Mouse (Mus musculus) forebrain, embryonic 13.5 days (tissue): ENCODE results near the gene Dtymk. TPM values are rescaled to one million over a fixed set of nuclear protein-coding genes. Genes with fewer than 3 reads are reported as not detected.
A peak's percentile ranks its signal among the peaks of the same experiment; 100 is the strongest.
"Not testable (repeated sequence)": the region's sequence is repeated elsewhere in the genome, so short reads cannot be mapped to it uniquely, and the experiment has no call there.

Experiments used
- ATAC-seq: fragments of 200-750 bp; cut with Nextera tagmentation; 2 replicates; pipeline ENCODE4 v1.8.0; 2017
- H3K27ac ChIP-seq: fragments of 300-500 bp; sonication (generic); 2 replicates; pipeline ENCODE4 v1.5.1; 2015; ENCODE audit warnings: inconsistent platforms, mild to moderate bottlenecking, moderate library complexity
- H3K27me3 ChIP-seq: fragments of 300-500 bp; sonication (generic); 2 replicates; pipeline ENCODE4 v1.6.1; 2015; ENCODE audit warnings: mild to moderate bottlenecking, inconsistent platforms
- H3K36me3 ChIP-seq: fragments of 300-500 bp; sonication (generic); 2 replicates; pipeline ENCODE4 v1.6.1; 2015; ENCODE audit warnings: mild to moderate bottlenecking, inconsistent platforms; ENCODE audit not compliant: poor library complexity, severe bottlenecking
- H3K4me1 ChIP-seq: fragments of 300-500 bp; sonication (generic); 2 replicates; pipeline ENCODE4 v1.6.1; 2015; ENCODE audit warnings: inconsistent platforms
- H3K4me2 ChIP-seq: fragments of 300-500 bp; sonication (generic); 2 replicates; pipeline ENCODE4 v1.6.1; 2015; ENCODE audit warnings: inconsistent platforms, mild to moderate bottlenecking, moderate library complexity
- H3K4me3 ChIP-seq: fragments of 300-500 bp; sonication (generic); 2 replicates; pipeline ENCODE4 v1.5.1; 2015; ENCODE audit warnings: mild to moderate bottlenecking, inconsistent platforms
- H3K9ac ChIP-seq: fragments of 300-500 bp; sonication (generic); 2 replicates; pipeline ENCODE4 v1.6.1; 2015; ENCODE audit warnings: mild to moderate bottlenecking, inconsistent platforms
- H3K9me3 ChIP-seq: fragments of 300-500 bp; sonication (generic); replicated peaks from 2 replicates; pipeline ENCODE4 v1.6.1; 2016; ENCODE audit warnings: inconsistent platforms
- WGBS: fragments of 180-500 bp; shearing (Covaris S2); methylation state at CpG from one replicate; pipeline ENCODE4 v1.1.7; 2015; 5-methylcytosine and 5-hydroxymethylcytosine counted together
- polyA plus RNA-seq: library from polyadenylated mRNA; unstranded; fragments of >200 nt; fragmentation: Nextera tagmentation; extraction: Ambion mirVana; gene quantifications from 2 replicates; pipeline ENCODE4 v1.2.1, GENCODE M21; 2015

The Dtymk gene
- 234 and 245 TPM in 2 replicates for polyA plus RNA-seq

- H3K4me2 ChIP-seq = peak within 1 kb of the TSS; percentile 65
- H3K27ac ChIP-seq = peak within 1 kb of the TSS; percentile 76
- ATAC-seq = peak; percentile 70
- H3K4me1 ChIP-seq = peaks cover 44% of the 10 kb centered on the region
- H3K36me3 ChIP-seq = peaks cover 51% of the 10 kb centered on the region
- peak within 1 kb of the TSS; percentile 77 for H3K4me3 ChIP-seq
- no peaks in the 10 kb centered on the region for H3K27me3 ChIP-seq
- WGBS = under 1% methylated on average over 42 of the region's 42 CpGs
- H3K9me3 ChIP-seq = no peaks in the 10 kb centered on the region
- H3K9ac ChIP-seq = peak within 1 kb of the TSS; percentile 78
These were observed at the start of gene Dtymk for GRCm38 (mm10) chr1:93801741-93802238. Gene Dtymk (minus strand): TSS chr1:93801934.

GRCm38 (mm10) chr1:93845766-93846366 is 44.1 kb upstream of the Dtymk start:
- ATAC-seq = peak; percentile 59; the same call in 1 of the 2 replicates
- not testable (repeated sequence) for H3K4me3 ChIP-seq, H3K9me3 ChIP-seq, H3K4me1 ChIP-seq, H3K27ac ChIP-seq, H3K27me3 ChIP-seq, H3K36me3 ChIP-seq, H3K9ac ChIP-seq, H3K4me2 ChIP-seq
- whole genome bisulfite sequencing = 61% methylated on average over 2 of the region's 3 CpGs

- H3K27ac ChIP-seq, H3K4me1 ChIP-seq, H3K4me3 ChIP-seq, H3K9ac ChIP-seq, ATAC-seq, H3K9me3 ChIP-seq, H3K4me2 ChIP-seq, H3K27me3 ChIP-seq: not testable (repeated sequence)
- peaks cover 23% of the 10 kb centered on the region for H3K36me3 ChIP-seq
- 92% methylated on average over 8 of the region's 8 CpGs for WGBS
These were observed 36.8 kb upstream of the Dtymk start for GRCm38 (mm10) chr1:93838569-93838968.

GRCm38 (mm10) chr1:93837335-93837734 is 35.6 kb upstream of the Dtymk start:
- no peaks in the 10 kb centered on the region for H3K4me1 ChIP-seq
- H3K27ac ChIP-seq = no peak overlapping the region
- H3K9ac ChIP-seq = no peak overlapping the region
- WGBS = 95% methylated on average over 8 of the region's 8 CpGs
- H3K4me2 ChIP-seq = no peak overlapping the region
- no peak overlapping the region for H3K4me3 ChIP-seq
- no peaks in the 10 kb centered on the region for H3K9me3 ChIP-seq
- no peaks in the 10 kb centered on the region for H3K27me3 ChIP-seq
- ATAC-seq = no peak
- H3K36me3 ChIP-seq = peaks cover 23% of the 10 kb centered on the region

GRCm38 (mm10) chr1:93836532-93836913 is 34.8 kb upstream of the Dtymk start:
- Histone ChIP-seq H3K27ac (no peak overlapping the region), H3K4me2 (no peak overlapping the region), H3K36me3 (peaks cover 23% of the 10 kb centered on the region), H3K9ac (no peak overlapping the region), H3K4me3 (no peak overlapping the region), H3K4me1 (no peaks in the 10 kb centered on the region), H3K27me3 (no peaks in the 10 kb centered on the region), H3K9me3 (no peaks in the 10 kb centered on the region)
- 89% methylated on average over 2 of the region's 2 CpGs for WGBS
- no peak for ATAC-seq

GRCm38 (mm10) chr1:93835876-93836531 is 34.3 kb upstream of the Dtymk start:
- Histone ChIP-seq H3K4me2 (no peak overlapping the region), H3K4me3 (no peak overlapping the region), H3K27ac (no peak overlapping the region), H3K27me3 (no peaks in the 10 kb centered on the region), H3K9me3 (no peaks in the 10 kb centered on the region), H3K36me3 (peaks cover 23% of the 10 kb centered on the region), H3K4me1 (no peaks in the 10 kb centered on the region), H3K9ac (no peak overlapping the region)
- 91% methylated on average over 6 of the region's 6 CpGs for WGBS
- no peak for ATAC-seq

- 93% methylated on average over 4 of the region's 4 CpGs for WGBS
- H3K4me3 ChIP-seq = no peak overlapping the region
- H3K36me3 ChIP-seq = peaks cover 23% of the 10 kb centered on the region
- ATAC-seq = no peak
- no peak overlapping the region for H3K27ac ChIP-seq
- H3K4me1 ChIP-seq = no peaks in the 10 kb centered on the region
- H3K9me3 ChIP-seq = no peaks in the 10 kb centered on the region
- H3K4me2 ChIP-seq = no peak overlapping the region
- no peak overlapping the region for H3K9ac ChIP-seq
- no peaks in the 10 kb centered on the region for H3K27me3 ChIP-seq
These were observed 33.5 kb upstream of the Dtymk start for GRCm38 (mm10) chr1:93835211-93835610.

- Histone ChIP-seq H3K9me3 (no peaks in the 10 kb centered on the region), H3K4me2 (no peak overlapping the region), H3K9ac (no peak overlapping the region), H3K4me1 (no peaks in the 10 kb centered on the region), H3K27ac (no peak overlapping the region), H3K36me3 (peaks cover 23% of the 10 kb centered on the region), H3K4me3 (no peak overlapping the region), H3K27me3 (no peaks in the 10 kb centered on the region)
- 90% methylated on average over 7 of the region's 7 CpGs for WGBS
- ATAC-seq = no peak
These were observed 33.0 kb upstream of the Dtymk start for GRCm38 (mm10) chr1:93834671-93835150.

- not testable (repeated sequence) for H3K27ac ChIP-seq, H3K27me3 ChIP-seq, H3K9ac ChIP-seq, H3K4me3 ChIP-seq, H3K4me1 ChIP-seq, H3K9me3 ChIP-seq, H3K4me2 ChIP-seq
- 53% methylated on average over 3 of the region's 4 CpGs for WGBS
- ATAC-seq = peak; percentile 50
- peaks cover 21% of the 10 kb centered on the region for H3K36me3 ChIP-seq
These were observed 31.1 kb upstream of the Dtymk start for GRCm38 (mm10) chr1:93832754-93833360.

GRCm38 (mm10) chr1:93826540-93826835 is 24.8 kb upstream of the Dtymk start:
- ATAC-seq = no peak
- WGBS = 98% methylated on average over 9 of the region's 9 CpGs
- no peak overlapping the region for H3K9ac ChIP-seq
- H3K4me2 ChIP-seq = peak overlapping the region; percentile 78
- no peaks in the 10 kb centered on the region for H3K9me3 ChIP-seq
- H3K27me3 ChIP-seq = no peaks in the 10 kb centered on the region
- no peak overlapping the region for H3K4me3 ChIP-seq
- H3K4me1 ChIP-seq = peaks cover 16% of the 10 kb centered on the region
- no peak overlapping the region for H3K27ac ChIP-seq
- peaks cover under 1% of the 10 kb centered on the region; the same call in 1 of the 2 replicates for H3K36me3 ChIP-seq

- Histone ChIP-seq H3K27me3 (no peaks in the 10 kb centered on the region), H3K27ac (peak overlapping the region; percentile 89), H3K36me3 (peaks cover 6% of the 10 kb centered on the region), H3K9me3 (no peaks in the 10 kb centered on the region), H3K4me3 (peak overlapping the region; percentile 53), H3K4me1 (peaks cover 16% of the 10 kb centered on the region), H3K9ac (peak overlapping the region; percentile 74), H3K4me2 (peak overlapping the region; percentile 78)
- WGBS = 46% methylated on average over 27 of the region's 27 CpGs
- ATAC-seq = peak; percentile 48
These were observed 24.2 kb upstream of the Dtymk start for GRCm38 (mm10) chr1:93825771-93826539.
